Mouse (Mus musculus) neural tube, embryonic 11.5 days (tissue): ENCODE results near the gene Olfr967. TPM values are rescaled to one million over a fixed set of nuclear protein-coding genes. Genes with fewer than 3 reads are reported as not detected.
"Not testable (repeated sequence)": the region's sequence is repeated elsewhere in the genome, so short reads cannot be mapped to it uniquely, and the experiment has no call there.

Experiments used
- ATAC-seq: fragments of 200-750 bp; cut with Nextera tagmentation; 2 replicates; pipeline ENCODE4 v1.8.0; 2017; ENCODE audit warnings: moderate number of reproducible peaks, mild to moderate bottlenecking, moderate TSS enrichment, moderate library complexity; ENCODE audit not compliant: insufficient read depth, low FRiP score, low TSS enrichment
- DNase-seq: peaks from one replicate; pipeline ENCODE4 v3.0.0-alpha.2; 2015; ENCODE audit warnings: low spot score
- H3K27ac ChIP-seq: fragments of 300-500 bp; sonication (generic); 2 replicates; pipeline ENCODE4 v1.5.1; 2014; ENCODE audit warnings: low read depth, mild to moderate bottlenecking, low read length
- H3K27me3 ChIP-seq: fragments of 300-500 bp; sonication (generic); 2 replicates; pipeline ENCODE4 v1.6.1; 2014; ENCODE audit warnings: mild to moderate bottlenecking, low read length, mixed read lengths; ENCODE audit not compliant: control insufficient read depth, insufficient read depth
- H3K36me3 ChIP-seq: fragments of 300-500 bp; sonication (generic); 2 replicates; pipeline ENCODE4 v1.6.1; 2014; ENCODE audit warnings: mild to moderate bottlenecking, low read length, moderate library complexity, mixed read lengths; ENCODE audit not compliant: control insufficient read depth, insufficient read depth
- H3K4me1 ChIP-seq: fragments of 300-500 bp; sonication (generic); 2 replicates; pipeline ENCODE4 v1.6.1; 2014; ENCODE audit warnings: low read length, mixed read lengths; ENCODE audit not compliant: control insufficient read depth, insufficient read depth
- H3K4me2 ChIP-seq: fragments of 300-500 bp; sonication (generic); 2 replicates; pipeline ENCODE4 v1.6.1; 2014; ENCODE audit warnings: low read depth, mild to moderate bottlenecking, moderate library complexity
- H3K4me3 ChIP-seq: fragments of 300-500 bp; sonication (generic); 2 replicates; pipeline ENCODE4 v1.5.1; 2014; ENCODE audit warnings: low read depth, low read length
- H3K9ac ChIP-seq: fragments of 300-500 bp; sonication (generic); 2 replicates; pipeline ENCODE4 v1.6.1; 2014; ENCODE audit warnings: mild to moderate bottlenecking, low read length
- H3K9me3 ChIP-seq: fragments of 300-500 bp; sonication (generic); 2 replicates; pipeline ENCODE4 v1.6.1; 2016; ENCODE audit warnings: low read length; ENCODE audit not compliant: control insufficient read depth
- WGBS: fragments of 180-500 bp; shearing (Covaris S2); extraction: QIAGEN DNeasy Blood & Tissue Kit; methylation state at CpG from one replicate; pipeline ENCODE4 v1.1.7; 2014; 5-methylcytosine and 5-hydroxymethylcytosine counted together
- polyA plus RNA-seq: library from polyadenylated mRNA; unstranded; fragments of >200 nt; fragmentation: Nextera tagmentation; extraction: Ambion mirVana; gene quantifications from 2 replicates; pipeline ENCODE4 v1.2.1, GENCODE M21; 2014

Gene Olfr967
- not detected in 2 replicates for polyA plus RNA-seq

- Histone ChIP-seq H3K9ac (no peak within 1 kb of the TSS), H3K4me3 (no peak within 1 kb of the TSS), H3K27ac (no peak within 1 kb of the TSS), H3K4me2 (no peak within 1 kb of the TSS), H3K4me1 (no peaks in the 10 kb centered on the region), H3K9me3 (no peaks in the 10 kb centered on the region), H3K36me3 (no peaks in the 10 kb centered on the region), H3K27me3 (no peaks in the 10 kb centered on the region)
- DNase-seq (no peak), ATAC-seq (no peak)
Measured at GRCm38 (mm10) chr9:39745949-39746348, at the start of gene Olfr967. TSS of gene Olfr967 (plus strand) at chr9:39746249.

- DNase-seq, H3K4me3 ChIP-seq, H3K27ac ChIP-seq, H3K9me3 ChIP-seq, H3K4me1 ChIP-seq, H3K27me3 ChIP-seq, ATAC-seq, H3K9ac ChIP-seq, H3K4me2 ChIP-seq, H3K36me3 ChIP-seq: not testable (repeated sequence)
- 84% methylated on average over 6 of the region's 8 CpGs for WGBS
Measured at GRCm38 (mm10) chr9:39701123-39701522, 44.9 kb upstream of the Olfr967 start.

GRCm38 (mm10) chr9:39707017-39707416, 39.0 kb upstream of the Olfr967 start, which contains the start of gene Olfr149:
TSS of gene Olfr149 (minus strand) at chr9:39707117.
- Histone ChIP-seq H3K9me3 (no peaks in the 10 kb centered on the region), H3K36me3 (no peaks in the 10 kb centered on the region), H3K27ac (no peak within 1 kb of the TSS), H3K4me1 (no peaks in the 10 kb centered on the region), H3K9ac (no peak within 1 kb of the TSS), H3K27me3 (no peaks in the 10 kb centered on the region), H3K4me2 (no peak within 1 kb of the TSS), H3K4me3 (no peak within 1 kb of the TSS)
- DNase-seq: no peak
- ATAC-seq: no peak

GRCm38 (mm10) chr9:39708958-39709357, 37.1 kb upstream of the Olfr967 start:
- WGBS: 79% methylated on average over 3 of the region's 3 CpGs
- Histone ChIP-seq H3K36me3 (no peaks in the 10 kb centered on the region), H3K9ac (no peak overlapping the region), H3K4me2 (no peak overlapping the region), H3K4me1 (no peaks in the 10 kb centered on the region), H3K27ac (no peak overlapping the region), H3K4me3 (no peak overlapping the region), H3K9me3 (no peaks in the 10 kb centered on the region), H3K27me3 (no peaks in the 10 kb centered on the region)
- DNase-seq: no peak
- no peak for ATAC-seq

GRCm38 (mm10) chr9:39711053-39711452, 35.0 kb upstream of the Olfr967 start, which contains the start of gene Olfr965:
TSS of gene Olfr965 (plus strand) at chr9:39711353.
- H3K27ac ChIP-seq: no peak within 1 kb of the TSS
- no peak within 1 kb of the TSS for H3K4me2 ChIP-seq
- H3K9ac ChIP-seq: no peak within 1 kb of the TSS
- no peak within 1 kb of the TSS for H3K4me3 ChIP-seq
- H3K9me3 ChIP-seq: no peaks in the 10 kb centered on the region
- no peak for ATAC-seq
- H3K36me3 ChIP-seq: no peaks in the 10 kb centered on the region
- DNase-seq: no peak
- H3K27me3 ChIP-seq: no peaks in the 10 kb centered on the region
- no peaks in the 10 kb centered on the region for H3K4me1 ChIP-seq

GRCm38 (mm10) chr9:39730678-39731077, 15.4 kb upstream of the Olfr967 start, which contains the start of gene Olfr150:
TSS of gene Olfr150 (plus strand) at chr9:39730978.
- ATAC-seq (no peak), DNase-seq (no peak)
- no peak within 1 kb of the TSS for H3K27ac ChIP-seq
- no peak within 1 kb of the TSS for H3K9ac ChIP-seq
- no peaks in the 10 kb centered on the region for H3K4me1 ChIP-seq
- H3K9me3 ChIP-seq: no peaks in the 10 kb centered on the region
- H3K4me3 ChIP-seq: no peak within 1 kb of the TSS
- H3K27me3 ChIP-seq: no peaks in the 10 kb centered on the region
- no peak within 1 kb of the TSS for H3K4me2 ChIP-seq
- H3K36me3 ChIP-seq: no peaks in the 10 kb centered on the region

GRCm38 (mm10) chr9:39740741-39741140, 5.3 kb upstream of the Olfr967 start:
- ATAC-seq: no peak
- Histone ChIP-seq H3K27ac (no peak overlapping the region), H3K9me3 (no peaks in the 10 kb centered on the region), H3K27me3 (no peaks in the 10 kb centered on the region), H3K9ac (no peak overlapping the region), H3K4me2 (no peak overlapping the region), H3K4me1 (no peaks in the 10 kb centered on the region), H3K36me3 (no peaks in the 10 kb centered on the region), H3K4me3 (no peak overlapping the region)
- WGBS: 100% methylated on average over 1 of the region's 1 CpGs
- no peak for DNase-seq

GRCm38 (mm10) chr9:39746428-39746827, 379 bp downstream of the Olfr967 start:
- H3K4me3 ChIP-seq: no peak overlapping the region
- no peaks in the 10 kb centered on the region for H3K4me1 ChIP-seq
- H3K9me3 ChIP-seq: no peaks in the 10 kb centered on the region
- no peaks in the 10 kb centered on the region for H3K36me3 ChIP-seq
- 83% methylated on average over 1 of the region's 1 CpGs for WGBS
- no peak overlapping the region for H3K27ac ChIP-seq
- H3K27me3 ChIP-seq: no peaks in the 10 kb centered on the region
- DNase-seq: no peak
- ATAC-seq: no peak
- H3K9ac ChIP-seq: no peak overlapping the region
- no peak overlapping the region for H3K4me2 ChIP-seq

- ATAC-seq: no peak
- H3K27ac ChIP-seq: no peak within 1 kb of the TSS
- no peaks in the 10 kb centered on the region for H3K27me3 ChIP-seq
- H3K4me3 ChIP-seq: no peak within 1 kb of the TSS
- H3K36me3 ChIP-seq: no peaks in the 10 kb centered on the region
- no peaks in the 10 kb centered on the region for H3K9me3 ChIP-seq
- WGBS: 85% methylated on average over 1 of the region's 1 CpGs
- no peak within 1 kb of the TSS for H3K9ac ChIP-seq
- no peak within 1 kb of the TSS for H3K4me2 ChIP-seq
- no peak for DNase-seq
- H3K4me1 ChIP-seq: no peaks in the 10 kb centered on the region
Measured at GRCm38 (mm10) chr9:39783153-39783552, 37.1 kb downstream of the Olfr967 start, which contains the start of gene Olfr968. TSS of gene Olfr968 (minus strand) at chr9:39783253.
